Mouse (Mus musculus): ENCODE results near the gene U2surp. TPM values are rescaled to one million over a fixed set of nuclear protein-coding genes. Genes with fewer than 3 reads are reported as not detected.
"Not testable (repeated sequence)": the region's sequence is repeated elsewhere in the genome, so short reads cannot be mapped to it uniquely, and the experiment has no call there.

Gene U2surp
- total and polyA plus RNA-seq, 3 experiments = 69.0 to 244 (median 72.1) TPM

- Histone ChIP-seq H3K4me3 (ENCODE audit: control insufficient read depth in 1 of 2, insufficient read depth in 1 of 2, low read depth in 2 of 2, low read length in 2 of 2) (no peak overlapping the region), H3K27me3 (ENCODE audit: control insufficient read depth in 1 of 2, insufficient read depth in 2 of 2, low read length in 2 of 2) (no peaks in the 10 kb centered on the region), H3K4me1 (ENCODE audit: control insufficient read depth in 1 of 2, insufficient read depth in 2 of 2, low read length in 2 of 2) (no peaks in the 10 kb centered on the region), H3K27ac (ENCODE audit: control insufficient read depth, low read depth, low read length) (no peak overlapping the region), H3K36me3 (ENCODE audit: control insufficient read depth in 1 of 2, insufficient read depth in 2 of 2, low read length in 2 of 2) (peaks cover 0 to 49% of the 10 kb centered on the region in 2 experiments; a peak in 3 of 4 replicates), H3K9ac (ENCODE audit: control insufficient read depth, low read depth, low read length, poor library complexity, severe bottlenecking) (no peak overlapping the region), H3K9me3 (replicated peaks; ENCODE audit: insufficient read depth, low read length) (no peaks in the 10 kb centered on the region), H3K79me2 (ENCODE audit: control insufficient read depth, insufficient read depth, low read length, poor library complexity) (no peaks in the 10 kb centered on the region)
- DNase-seq (ENCODE audit: low read depth, low spot score) = peak; percentile 63
- peak; percentile 45 for TF ChIP-seq RAD21 (IDR thresholded peaks at IDR 0.05; ENCODE audit: low read depth, low read length)
- no peak for TF ChIP-seq KAT2A (conservative IDR thresholded peaks at IDR 0.05; ENCODE audit: low read depth, low read length)
- no peak for TF ChIP-seq GATA1 (IDR thresholded peaks at IDR 0.05; ENCODE audit: low read depth, low read length)
- TF ChIP-seq MAZ (IDR thresholded peaks at IDR 0.05; ENCODE audit: low read depth, low read length) = no peak
- no peak for TF ChIP-seq NELFE (IDR thresholded peaks at IDR 0.05; ENCODE audit: low read depth, low read length)
- TF ChIP-seq MYC (IDR thresholded peaks at IDR 0.05; ENCODE audit: low read depth, low read length) = peak; percentile 57; the same call in 1 of the 2 replicates
- peak; percentile 52 for TF ChIP-seq SMC3 (IDR thresholded peaks at IDR 0.05; ENCODE audit: low read depth, low read length)
- no peak for TF ChIP-seq USF1 (IDR thresholded peaks at IDR 0.05; ENCODE audit: low read depth, low read length)
- TF ChIP-seq MXI1 (IDR thresholded peaks at IDR 0.05; ENCODE audit: low read depth, low read length) = no peak
- TF ChIP-seq POLR2A (IDR thresholded peaks at IDR 0.05; ENCODE audit: control insufficient read depth in 1 of 2, insufficient read depth in 1 of 2, low read depth in 1 of 2, low read length in 2 of 2, poor library complexity in 1 of 2) = peak in 1 of 2 experiments; percentile 13; a peak in 1 of 4 replicates
- TF ChIP-seq ZC3H11A (IDR thresholded peaks at IDR 0.05; ENCODE audit: low read depth, low read length) = no peak
- TF ChIP-seq POLR2AphosphoS5 (IDR thresholded peaks at IDR 0.05; ENCODE audit: borderline replicate concordance, low read depth, low read length) = no peak
- TF ChIP-seq MAX (IDR thresholded peaks at IDR 0.05; ENCODE audit: low read length) = no peak
- no peak for TF ChIP-seq ETS1 (IDR thresholded peaks at IDR 0.05; ENCODE audit: low read depth, low read length)
- no peak for TF ChIP-seq TBP (IDR thresholded peaks at IDR 0.05; ENCODE audit: low read depth, low read length)
- no peak for TF ChIP-seq EP300 (IDR thresholded peaks at IDR 0.05; ENCODE audit: low read depth in 1 of 2, low read length in 2 of 2)
- TF ChIP-seq UBTF (IDR thresholded peaks at IDR 0.05; ENCODE audit: borderline replicate concordance, insufficient read depth, low read depth, low read length) = no peak
- no peak for TF ChIP-seq ZKSCAN1 (IDR thresholded peaks at IDR 0.05; ENCODE audit: low read depth, low read length)
- TF ChIP-seq BHLHE40 (IDR thresholded peaks at IDR 0.05; ENCODE audit: borderline replicate concordance, low read depth, low read length) = no peak
- TF ChIP-seq SIN3A (IDR thresholded peaks at IDR 0.05; ENCODE audit: low read length) = no peak
- peak in 2 of 3 experiments; percentile 43 to 61; a peak in 4 of 6 replicates for TF ChIP-seq CTCF (IDR thresholded peaks at IDR 0.05 in 2 of 3, conservative IDR thresholded peaks at IDR 0.05 in 1 of 3; ENCODE audit: control insufficient read depth in 1 of 3, insufficient read depth in 1 of 3, low read depth in 2 of 3, low read length in 3 of 3, poor library complexity in 1 of 3, severe bottlenecking in 1 of 3)
- TF ChIP-seq ZNF384 (IDR thresholded peaks at IDR 0.05; ENCODE audit: low read depth, low read length) = no peak
- no peak for TF ChIP-seq ELF1 (IDR thresholded peaks at IDR 0.05; ENCODE audit: low read depth, low read length)
- TF ChIP-seq JUND (IDR thresholded peaks at IDR 0.05; ENCODE audit: low read depth, low read length) = no peak
- TF ChIP-seq RCOR1 (IDR thresholded peaks at IDR 0.05; ENCODE audit: low read depth, low read length) = no peak
- no peak for TF ChIP-seq TAL1 (IDR thresholded peaks at IDR 0.05; ENCODE audit: low read length)
- no peak for TF ChIP-seq ZMIZ1 (IDR thresholded peaks at IDR 0.05; ENCODE audit: low read depth, low read length)
These were observed 38.9 kb downstream of the U2surp start for GRCm38 (mm10) chr9:95472926-95473325.

- not testable (repeated sequence) for H3K9me3 ChIP-seq (replicated peaks; ENCODE audit: insufficient read depth, low read length); H3K9ac ChIP-seq (ENCODE audit: control insufficient read depth, low read depth, low read length, poor library complexity, severe bottlenecking); H3K4me3 ChIP-seq (ENCODE audit: control insufficient read depth in 1 of 2, insufficient read depth in 1 of 2, low read depth in 2 of 2, low read length in 2 of 2); DNase-seq (ENCODE audit: low read depth, low spot score); H3K4me1 ChIP-seq (ENCODE audit: control insufficient read depth in 1 of 2, insufficient read depth in 2 of 2, low read length in 2 of 2); H3K79me2 ChIP-seq (ENCODE audit: control insufficient read depth, insufficient read depth, low read length, poor library complexity); H3K27me3 ChIP-seq (ENCODE audit: control insufficient read depth in 1 of 2, insufficient read depth in 2 of 2, low read length in 2 of 2); H3K27ac ChIP-seq (ENCODE audit: control insufficient read depth, low read depth, low read length)
- peaks cover 0 to 45% of the 10 kb centered on the region in 2 experiments; a peak in 3 of 4 replicates for H3K36me3 ChIP-seq (ENCODE audit: control insufficient read depth in 1 of 2, insufficient read depth in 2 of 2, low read length in 2 of 2)
These were observed 42.7 kb downstream of the U2surp start for GRCm38 (mm10) chr9:95469011-95469576.
